Mouse (Mus musculus) inflammation-experienced regulatory T-cells, adult 16 weeks (primary cell): ENCODE measurements around the gene Gm8857. TPM values are rescaled to one million over a fixed set of nuclear protein-coding genes. Genes with fewer than 3 reads are reported as not detected.

Source experiments
- polyA plus RNA-seq: library from polyadenylated mRNA; unstranded; fragments of 100-300 nt; shearing (Covaris generic); gene quantifications from one replicate; pipeline ENCODE4 v1.2.1, GENCODE M21; 2017

Gene Gm8857
- polyA plus RNA-seq = 0.67 TPM

GRCm38 (mm10) chr5:10947505-10947904 is at the start of gene Gm8857, which contains the start of gene Gm8871:
Gene Gm8857 (plus strand): TSS chr5:10947807.
Gene Gm8871 (plus strand): TSS chr5:10947805.

Other genes with a start within 250 kb of the Gm8857 start
- not detected for gene Gm8871, start within 50 bp of the Gm8857 start, polyA plus RNA-seq
- not detected for gene Gm8879, start 179.8 kb downstream of the Gm8857 start, polyA plus RNA-seq
- gene Gm5861, start 235.3 kb downstream of the Gm8857 start, polyA plus RNA-seq = 0.40 TPM